Mouse (Mus musculus) limb, embryonic 15.5 days (tissue): ENCODE results near the gene Stat3. TPM values are rescaled to one million over a fixed set of nuclear protein-coding genes. Genes with fewer than 3 reads are reported as not detected.

Experiments used
- ATAC-seq: fragments of 200-750 bp; cut with Nextera tagmentation; 2 replicates; pipeline ENCODE4 v1.8.0; 2017; ENCODE audit warnings: low read depth, moderate TSS enrichment; ENCODE audit not compliant: insufficient number of reproducible peaks, low FRiP score, low TSS enrichment
- H3K27ac ChIP-seq: fragments of 300-500 bp; sonication (generic); 2 replicates; pipeline ENCODE4 v1.5.1; 2015; ENCODE audit warnings: moderate library complexity, mild to moderate bottlenecking, inconsistent platforms
- H3K27me3 ChIP-seq: fragments of 300-500 bp; sonication (generic); 2 replicates; pipeline ENCODE4 v1.6.1; 2015; ENCODE audit warnings: inconsistent platforms
- H3K36me3 ChIP-seq: fragments of 300-500 bp; sonication (generic); 2 replicates; pipeline ENCODE4 v1.6.1; 2015; ENCODE audit warnings: inconsistent platforms
- H3K4me1 ChIP-seq: fragments of 300-500 bp; sonication (generic); 2 replicates; pipeline ENCODE4 v1.6.1; 2015; ENCODE audit warnings: inconsistent platforms
- H3K4me2 ChIP-seq: fragments of 300-500 bp; sonication (generic); 2 replicates; pipeline ENCODE4 v1.6.1; 2015; ENCODE audit warnings: mild to moderate bottlenecking, inconsistent platforms
- H3K4me3 ChIP-seq: fragments of 300-500 bp; sonication (generic); 2 replicates; pipeline ENCODE4 v1.5.1; 2015; ENCODE audit warnings: mild to moderate bottlenecking, inconsistent platforms
- H3K9ac ChIP-seq: fragments of 300-500 bp; sonication (generic); 2 replicates; pipeline ENCODE4 v1.6.1; 2015; ENCODE audit warnings: inconsistent platforms
- H3K9me3 ChIP-seq: fragments of 300-500 bp; sonication (generic); 2 replicates; pipeline ENCODE4 v1.6.1; 2016; ENCODE audit warnings: inconsistent platforms
- WGBS: fragments of 180-500 bp; shearing (Covaris S2); methylation state at CpG from one replicate; pipeline ENCODE4 v1.1.7; 2015; 5-methylcytosine and 5-hydroxymethylcytosine counted together
- polyA plus RNA-seq: library from polyadenylated mRNA; unstranded; fragments of >200 nt; fragmentation: Nextera tagmentation; extraction: Ambion mirVana; gene quantifications from 2 replicates; pipeline ENCODE4 v1.2.1, GENCODE M21; 2015

The Stat3 gene
- polyA plus RNA-seq, 1 experiment from 2014 or later = 72.9 TPM

GRCm38 (mm10) chr11:100962371-100962911 lies 23.1 kb upstream of the Stat3 start:
- WGBS = 25% methylated on average over 9 of the region's 9 CpGs
- ATAC-seq = peak; percentile 76
- H3K9ac ChIP-seq = no peak overlapping the region
- 0 out of 2 replicates have a peak overlapping the region, but pooled peaks have one; percentile 20 for H3K4me2 ChIP-seq
- H3K4me3 ChIP-seq = no peak overlapping the region
- peaks cover 82% of the 10 kb centered on the region for H3K4me1 ChIP-seq
- H3K36me3 ChIP-seq = peaks cover 23% of the 10 kb centered on the region
- no peaks in the 10 kb centered on the region for H3K9me3 ChIP-seq
- peak overlapping the region; percentile 86 for H3K27ac ChIP-seq
- peaks cover 18% of the 10 kb centered on the region for H3K27me3 ChIP-seq

GRCm38 (mm10) chr11:100960540-100960939 lies 21.2 kb upstream of the Stat3 start:
- Histone ChIP-seq H3K4me3 (no peak overlapping the region), H3K27me3 (peaks cover 18% of the 10 kb centered on the region), H3K9ac (no peak overlapping the region), H3K27ac (no peak overlapping the region), H3K36me3 (peaks cover 30% of the 10 kb centered on the region), H3K4me1 (peaks cover 70% of the 10 kb centered on the region), H3K4me2 (no peak overlapping the region), H3K9me3 (no peaks in the 10 kb centered on the region)
- WGBS = 16% methylated on average over 6 of the region's 6 CpGs
- ATAC-seq = 0 out of 2 replicates have a peak, but pooled peaks have one; percentile 44

GRCm38 (mm10) chr11:100959826-100960225 lies 20.5 kb upstream of the Stat3 start:
- 25% methylated on average over 3 of the region's 3 CpGs for WGBS

GRCm38 (mm10) chr11:100959464-100959810 lies 20.1 kb upstream of the Stat3 start:
- Histone ChIP-seq H3K4me1 (peaks cover 58% of the 10 kb centered on the region), H3K36me3 (peaks cover 34% of the 10 kb centered on the region), H3K27me3 (peaks cover 18% of the 10 kb centered on the region), H3K9ac (0 out of 2 replicates have a peak overlapping the region, but pooled peaks have one; percentile 5), H3K27ac (0 out of 2 replicates have a peak overlapping the region, but pooled peaks have one; percentile 12), H3K4me3 (no peak overlapping the region), H3K4me2 (peak overlapping the region; percentile 31; the same call in 1 of the 2 replicates), H3K9me3 (no peaks in the 10 kb centered on the region)
- WGBS = 6% methylated on average over 14 of the region's 14 CpGs
- no peak for ATAC-seq

More at GRCm38 (mm10) chr11:100959826-100960225, 20.5 kb upstream of the Stat3 start:
- Histone ChIP-seq H3K36me3 (peaks cover 34% of the 10 kb centered on the region), H3K9ac (no peak overlapping the region), H3K27me3 (peaks cover 18% of the 10 kb centered on the region), H3K4me3 (no peak overlapping the region), H3K27ac (0 out of 2 replicates have a peak overlapping the region, but pooled peaks have one; percentile 12), H3K4me2 (peak overlapping the region; percentile 31; the same call in 1 of the 2 replicates), H3K9me3 (no peaks in the 10 kb centered on the region), H3K4me1 (peaks cover 62% of the 10 kb centered on the region)
- ATAC-seq = no peak

GRCm38 (mm10) chr11:100958613-100959463 lies 19.5 kb upstream of the Stat3 start:
- H3K9ac ChIP-seq = 0 out of 2 replicates have a peak overlapping the region, but pooled peaks have one; percentile 5
- H3K4me3 ChIP-seq = no peak overlapping the region
- peaks cover 30% of the 10 kb centered on the region for H3K36me3 ChIP-seq
- no peaks in the 10 kb centered on the region for H3K9me3 ChIP-seq
- no peak for ATAC-seq
- 29% methylated on average over 76 of the region's 76 CpGs for WGBS
- H3K4me2 ChIP-seq = peak overlapping the region; percentile 31; the same call in 1 of the 2 replicates
- H3K27ac ChIP-seq = no peak overlapping the region
- peaks cover 18% of the 10 kb centered on the region for H3K27me3 ChIP-seq
- H3K4me1 ChIP-seq = peaks cover 53% of the 10 kb centered on the region

GRCm38 (mm10) chr11:100957915-100958469 lies 18.7 kb upstream of the Stat3 start:
- Histone ChIP-seq H3K9me3 (no peaks in the 10 kb centered on the region), H3K27me3 (peaks cover 18% of the 10 kb centered on the region), H3K4me1 (peaks cover 44% of the 10 kb centered on the region), H3K27ac (no peak overlapping the region), H3K4me2 (no peak overlapping the region), H3K36me3 (peaks cover 30% of the 10 kb centered on the region), H3K9ac (no peak overlapping the region), H3K4me3 (no peak overlapping the region)
- ATAC-seq = no peak
- WGBS = 59% methylated on average over 5 of the region's 6 CpGs

GRCm38 (mm10) chr11:100957244-100957643 lies 17.9 kb upstream of the Stat3 start:
- Histone ChIP-seq H3K27me3 (peaks cover 18% of the 10 kb centered on the region), H3K4me3 (no peak overlapping the region), H3K27ac (no peak overlapping the region), H3K9ac (no peak overlapping the region), H3K4me1 (peaks cover 37% of the 10 kb centered on the region), H3K36me3 (peaks cover 30% of the 10 kb centered on the region), H3K4me2 (no peak overlapping the region), H3K9me3 (no peaks in the 10 kb centered on the region)
- no peak for ATAC-seq
- 4% methylated on average over 5 of the region's 5 CpGs for WGBS

GRCm38 (mm10) chr11:100949540-100949939 lies 10.2 kb upstream of the Stat3 start:
- Histone ChIP-seq H3K4me3 (no peak overlapping the region), H3K4me2 (no peak overlapping the region), H3K4me1 (no peaks in the 10 kb centered on the region), H3K27me3 (no peaks in the 10 kb centered on the region), H3K9me3 (no peaks in the 10 kb centered on the region), H3K9ac (no peak overlapping the region), H3K27ac (no peak overlapping the region), H3K36me3 (no peaks in the 10 kb centered on the region)
- no peak for ATAC-seq
- 97% methylated on average over 1 of the region's 1 CpGs for WGBS

GRCm38 (mm10) chr11:100948317-100948716 lies 9.0 kb upstream of the Stat3 start:
- Histone ChIP-seq H3K4me3 (no peak overlapping the region), H3K4me1 (no peaks in the 10 kb centered on the region), H3K27me3 (no peaks in the 10 kb centered on the region), H3K4me2 (no peak overlapping the region), H3K9me3 (no peaks in the 10 kb centered on the region), H3K36me3 (no peaks in the 10 kb centered on the region), H3K27ac (no peak overlapping the region), H3K9ac (no peak overlapping the region)
- ATAC-seq = no peak
- 53% methylated on average over 4 of the region's 4 CpGs for WGBS

- H3K27me3 ChIP-seq = no peaks in the 10 kb centered on the region
- H3K9me3 ChIP-seq = no peaks in the 10 kb centered on the region
- no peaks in the 10 kb centered on the region for H3K36me3 ChIP-seq
- H3K27ac ChIP-seq = no peak overlapping the region
- no peak overlapping the region for H3K4me3 ChIP-seq
- ATAC-seq = no peak
- no peak overlapping the region for H3K9ac ChIP-seq
- no peak overlapping the region for H3K4me2 ChIP-seq
- no peaks in the 10 kb centered on the region for H3K4me1 ChIP-seq
These were observed 8.2 kb upstream of the Stat3 start for GRCm38 (mm10) chr11:100947548-100947947.

- Histone ChIP-seq H3K4me1 (no peaks in the 10 kb centered on the region), H3K27ac (no peak overlapping the region), H3K9ac (no peak overlapping the region), H3K36me3 (no peaks in the 10 kb centered on the region), H3K4me3 (no peak overlapping the region), H3K27me3 (no peaks in the 10 kb centered on the region), H3K9me3 (no peaks in the 10 kb centered on the region), H3K4me2 (no peak overlapping the region)
- 42% methylated on average over 4 of the region's 4 CpGs for WGBS
- no peak for ATAC-seq
These were observed 7.5 kb upstream of the Stat3 start for GRCm38 (mm10) chr11:100946862-100947261.

GRCm38 (mm10) chr11:100942388-100942787 lies 3.0 kb upstream of the Stat3 start:
- H3K27ac ChIP-seq = no peak overlapping the region
- H3K4me1 ChIP-seq = peaks cover 12% of the 10 kb centered on the region
- no peak overlapping the region for H3K4me3 ChIP-seq
- H3K9ac ChIP-seq = no peak overlapping the region
- ATAC-seq = no peak
- no peaks in the 10 kb centered on the region for H3K27me3 ChIP-seq
- H3K4me2 ChIP-seq = no peak overlapping the region
- 45% methylated on average over 1 of the region's 1 CpGs for WGBS
- H3K9me3 ChIP-seq = no peaks in the 10 kb centered on the region
- no peaks in the 10 kb centered on the region for H3K36me3 ChIP-seq
